ENCODE assay signal across 10 mouse cellular contexts in genomic region chr8:78810207-78810675, GRCm38 (mm10). TPM values are rescaled to one million over a fixed set of nuclear protein-coding genes. Genes with fewer than 3 reads are reported as not detected.
A peak's percentile ranks its signal among the peaks of the same experiment; 100 is the strongest.
DNase-seq lines count a peak whose midpoint lies in the region; ATAC-seq and TF ChIP-seq lines count a peak whose summit lies in the region.
"Had no signal": no experiment of that assay in that cellular context is flagged by ENCODE, and none has a peak within 500 bp of the region (broad histone marks: within the 10 kb centered on the region; RNA-seq: fewer than 3 reads in every experiment).

No protein-coding gene starts in this region.

- peaks cover 6% of the 10 kb centered on the region; the same call in 1 of the 2 replicates for H3K36me3 ChIP-seq in forebrain, embryonic 11.5 days (ENCODE audit: control insufficient read depth, insufficient read depth, low read length)
- H3K36me3 ChIP-seq in forebrain, embryonic 10.5 days (replicated peaks) = peaks cover 88% of the 10 kb centered on the region
- peaks cover 21% of the 10 kb centered on the region for H3K36me3 ChIP-seq in hindbrain, embryonic 15.5 days
- H3K36me3 ChIP-seq in midbrain, embryonic 15.5 days (replicated peaks) = peaks cover 21% of the 10 kb centered on the region
- H3K36me3 ChIP-seq in kidney, adult 2 months (ENCODE audit: control insufficient read depth, insufficient read depth, low read length) = peaks cover 4% of the 10 kb centered on the region

- 0 out of 2 replicates have a peak overlapping the region, but pooled peaks have one; percentile 25 for H3K27ac ChIP-seq in forebrain, embryonic 11.5 days (ENCODE audit: low read depth, low read length)
- H3K27ac ChIP-seq in forebrain, embryonic 10.5 days = no peak overlapping the region
- peak overlapping the region; percentile 56; the same call in 1 of the 2 replicates for H3K27ac ChIP-seq in hindbrain, embryonic 15.5 days (replicated peaks)
- peak overlapping the region; percentile 36 for H3K27ac ChIP-seq in midbrain, embryonic 15.5 days
- no peak overlapping the region for H3K27ac ChIP-seq in kidney, adult 2 months (ENCODE audit: insufficient read depth, low read depth, low read length)

- no peak for TF ChIP-seq CTCF in kidney, adult 2 months (conservative IDR thresholded peaks at IDR 0.05; ENCODE audit: insufficient read depth, insufficient read length, low read depth, low read length)

- no peak for ATAC-seq in forebrain, embryonic 11.5 days (replicated peaks; ENCODE audit: low FRiP score)
- ATAC-seq in hindbrain, embryonic 15.5 days (ENCODE audit: low FRiP score, low read depth) = peak; percentile 70; the same call in 1 of the 2 replicates
- peak; percentile 77; the same call in 1 of the 2 replicates for ATAC-seq in midbrain, embryonic 15.5 days (replicated peaks)

- no peak overlapping the region for H3K9ac ChIP-seq in forebrain, embryonic 11.5 days (ENCODE audit: low read length)
- H3K9ac ChIP-seq in hindbrain, embryonic 15.5 days = no peak overlapping the region
- no peak overlapping the region for H3K9ac ChIP-seq in midbrain, embryonic 15.5 days

- no peak overlapping the region for H3K4me2 ChIP-seq in forebrain, embryonic 11.5 days (ENCODE audit: low read depth, low read length, severe bottlenecking)
- no peak overlapping the region for H3K4me2 ChIP-seq in hindbrain, embryonic 15.5 days
- no peak overlapping the region for H3K4me2 ChIP-seq in midbrain, embryonic 15.5 days

- TF ChIP-seq POLR2A in kidney, adult 2 months (IDR thresholded peaks at IDR 0.05; ENCODE audit: low read depth, low read length) = no peak

- H3K4me3 ChIP-seq in forebrain, embryonic 11.5 days (ENCODE audit: low read depth, low read length) = no peak overlapping the region
- H3K4me3 ChIP-seq in forebrain, embryonic 10.5 days = no peak overlapping the region
- H3K4me3 ChIP-seq in hindbrain, embryonic 15.5 days = no peak overlapping the region
- no peak overlapping the region for H3K4me3 ChIP-seq in midbrain, embryonic 15.5 days
- H3K4me3 ChIP-seq in kidney, adult 2 months (ENCODE audit: insufficient read depth, low read depth, low read length) = no peak overlapping the region

- no peaks in the 10 kb centered on the region for H3K27me3 ChIP-seq in forebrain, embryonic 11.5 days (ENCODE audit: control insufficient read depth, insufficient read depth, low read length)
- no peaks in the 10 kb centered on the region for H3K27me3 ChIP-seq in forebrain, embryonic 10.5 days (ENCODE audit: poor library complexity, severe bottlenecking)
- no peaks in the 10 kb centered on the region for H3K27me3 ChIP-seq in hindbrain, embryonic 15.5 days
- H3K27me3 ChIP-seq in midbrain, embryonic 15.5 days (replicated peaks) = no peaks in the 10 kb centered on the region
- H3K27me3 ChIP-seq in kidney, adult 2 months (replicated peaks; ENCODE audit: control insufficient read depth, insufficient read depth, low read length) = no peaks in the 10 kb centered on the region

- DNase-seq in forebrain, embryonic 11.5 days (ENCODE audit: low spot score) = no peak
- no peak for DNase-seq in forebrain, embryonic 10.5 days (ENCODE audit: extremely low spot score, low spot score)
- DNase-seq in cerebellum, postnatal 14 days = peak; percentile 19 to 39
- DNase-seq in kidney, adult 2 months = no peak
- DNase-seq in embryo, embryonic 10 days (ENCODE audit: low spot score) = no peak
- DNase-seq in thymus, postnatal 25 days = no peak
- DNase-seq: adrenal gland, postnatal 10 days; heart, postnatal 4 days had no signal

- 78% methylated on average over 9 of the region's 9 CpGs for WGBS in forebrain, embryonic 11.5 days
- WGBS in forebrain, embryonic 10.5 days = 90% methylated on average over 9 of the region's 9 CpGs
- 42% methylated on average over 9 of the region's 9 CpGs for WGBS in hindbrain, embryonic 15.5 days
- 45% methylated on average over 9 of the region's 9 CpGs for WGBS in midbrain, embryonic 15.5 days
- WGBS in kidney, adult 2 months = 92% methylated on average over 9 of the region's 9 CpGs

- H3K4me1 ChIP-seq in forebrain, embryonic 11.5 days (replicated peaks; ENCODE audit: control insufficient read depth, insufficient read depth, low read length) = 0 out of 2 replicates have a peak, but pooled peaks cover 2% of the 10 kb centered on the region
- H3K4me1 ChIP-seq in forebrain, embryonic 10.5 days = peaks cover 13% of the 10 kb centered on the region
- H3K4me1 ChIP-seq in hindbrain, embryonic 15.5 days (replicated peaks) = no peaks in the 10 kb centered on the region
- no peaks in the 10 kb centered on the region for H3K4me1 ChIP-seq in midbrain, embryonic 15.5 days
- H3K4me1 ChIP-seq in kidney, adult 2 months (ENCODE audit: control insufficient read depth, insufficient read depth, low read length) = no peaks in the 10 kb centered on the region; the same call in 1 of the 2 replicates

- no peaks in the 10 kb centered on the region for H3K9me3 ChIP-seq in forebrain, embryonic 11.5 days (ENCODE audit: control insufficient read depth, low read length)
- no peaks in the 10 kb centered on the region for H3K9me3 ChIP-seq in forebrain, embryonic 10.5 days
- no peaks in the 10 kb centered on the region for H3K9me3 ChIP-seq in hindbrain, embryonic 15.5 days
- H3K9me3 ChIP-seq in midbrain, embryonic 15.5 days = no peaks in the 10 kb centered on the region

RNA-seq across cellular contexts. Expression of gene Lsm6, which starts 10.7 kb away (rescaled TPM):
- 245 and 249 TPM in 2 replicates for polyA plus RNA-seq in forebrain, embryonic 11.5 days (2014; fragmentation: Nextera tagmentation; extraction: Ambion mirVana)
- polyA plus RNA-seq in forebrain, embryonic 10.5 days (2016; fragmentation: Nextera tagmentation; extraction: Ambion mirVana) = 297 and 298 TPM in 2 replicates
- polyA plus RNA-seq in hindbrain, embryonic 15.5 days (2015; fragmentation: Nextera tagmentation; extraction: Ambion mirVana) = 151 and 159 TPM in 2 replicates
- polyA plus RNA-seq in midbrain, embryonic 15.5 days (2015; fragmentation: Nextera tagmentation; extraction: Ambion mirVana) = 135 and 140 TPM in 2 replicates
- polyA plus RNA-seq in kidney, adult 2 months (2012; rRNA removed) = 10.2 and 19.6 TPM in 2 replicates

Comparison
In these comparisons a context has a peak if more than half of its experiments do, and no peak if none do; other contexts are left out.
1. H3K27ac ChIP-seq: peak in forebrain, embryonic 11.5 days (single experiment), hindbrain, embryonic 15.5 days (single experiment) and midbrain, embryonic 15.5 days (single experiment); none in forebrain, embryonic 10.5 days (single experiment) and kidney, adult 2 months (single experiment).
2. DNase-seq: peak in cerebellum, postnatal 14 days (2 of 2); none in forebrain, embryonic 11.5 days (single experiment), forebrain, embryonic 10.5 days (single experiment), kidney, adult 2 months (single experiment), embryo, embryonic 10 days (single experiment) and thymus, postnatal 25 days (single experiment).